Mouse (Mus musculus): ENCODE results near the gene Twf2. TPM values are rescaled to one million over a fixed set of nuclear protein-coding genes. Genes with fewer than 3 reads are reported as not detected.

Twf2 gene
- total and polyA plus RNA-seq, 3 experiments, result 75.8 to 128 (median 121) TPM

- DNase-seq, result peak; percentile 42
Observed at GRCm38 (mm10) chr9:106236156-106236817, 33.4 kb downstream of the Twf2 start.

GRCm38 (mm10) chr9:106236818-106237211 lies 33.9 kb downstream of the Twf2 start:
- DNase-seq, result no peak

- DNase-seq, result peak; percentile 51
Observed at GRCm38 (mm10) chr9:106237401-106237800, 34.5 kb downstream of the Twf2 start.

- DNase-seq, result peak; percentile 18
Observed at GRCm38 (mm10) chr9:106237878-106238277, 35.0 kb downstream of the Twf2 start.

GRCm38 (mm10) chr9:106241541-106242164 lies 38.7 kb downstream of the Twf2 start:
- no peak for DNase-seq

- DNase-seq, result peak; percentile 64
Observed at GRCm38 (mm10) chr9:106242813-106243488, 40.0 kb downstream of the Twf2 start.

GRCm38 (mm10) chr9:106249550-106249949 lies 46.6 kb downstream of the Twf2 start:
- no peak for DNase-seq

- DNase-seq, result peak; percentile 40
Observed at GRCm38 (mm10) chr9:106250245-106250644, 47.3 kb downstream of the Twf2 start.

GRCm38 (mm10) chr9:106251066-106251465 lies 48.2 kb downstream of the Twf2 start:
- DNase-seq, result peak; percentile 51

GRCm38 (mm10) chr9:106254001-106254400 lies 51.1 kb downstream of the Twf2 start:
- peak; percentile 82 for DNase-seq

GRCm38 (mm10) chr9:106258412-106258811 lies 55.5 kb downstream of the Twf2 start:
- DNase-seq, result no peak

GRCm38 (mm10) chr9:106258990-106259389 lies 56.1 kb downstream of the Twf2 start:
- DNase-seq, result no peak

- DNase-seq, result no peak
Observed at GRCm38 (mm10) chr9:106261058-106261457, 58.1 kb downstream of the Twf2 start.

GRCm38 (mm10) chr9:106261491-106261890 lies 58.6 kb downstream of the Twf2 start:
- no peak for DNase-seq

GRCm38 (mm10) chr9:106262075-106262474 lies 59.2 kb downstream of the Twf2 start:
- DNase-seq, result no peak

- DNase-seq, result no peak
Observed at GRCm38 (mm10) chr9:106263381-106263924, 60.5 kb downstream of the Twf2 start.

Small RNAs within 50 kb of the gene (microRNA-seq; reads per million reads assigned to microRNA genes)
- gene Mir135a-1, result 0 reads per million in 2 experiments
- gene Mirlet7g, result 110,905 to 143,569 reads per million in 2 experiments

Other genes starting within 250 kb of the Twf2 start
- 1 to 10 TPM; 1.8 to 5.8 TPM for gene Col6a5, start 242.5 kb upstream of the Twf2 start, total RNA-seq (2021)
- 0.30 and 0.36 TPM in 2 replicates for gene Col6a5, start 242.5 kb upstream of the Twf2 start, polyA plus RNA-seq (2012; rRNA removed)
- under 1 TPM; 0.14 to 0.26 TPM for gene Col6a4, start 106.3 kb upstream of the Twf2 start, total RNA-seq (2021)
- gene Col6a4, start 106.3 kb upstream of the Twf2 start, polyA plus RNA-seq (2012; rRNA removed), result 0.03 and 0.31 TPM in 2 replicates
- 1 to 10 TPM; 2.5 to 3.3 TPM for gene Glyctk, start 45.0 kb upstream of the Twf2 start, total RNA-seq (2021)
- 2.5 and 3.2 TPM in 2 replicates for gene Glyctk, start 45.0 kb upstream of the Twf2 start, polyA plus RNA-seq (2012; rRNA removed)
- gene Wdr82, start 32.2 kb upstream of the Twf2 start, total RNA-seq (2021), result 10 to 100 TPM; 66.8 to 75.8 TPM
- 50.5 and 67.4 TPM in 2 replicates for gene Wdr82, start 32.2 kb upstream of the Twf2 start, polyA plus RNA-seq (2012; rRNA removed)
- gene Ppm1m, start 3.4 kb upstream of the Twf2 start, total RNA-seq (2021), result 100 to 1,000 TPM in 1 of 2 experiments, 10 to 100 TPM in 1; 84.6 to 135 TPM
- gene Ppm1m, start 3.4 kb upstream of the Twf2 start, polyA plus RNA-seq (2012; rRNA removed), result 216 and 273 TPM in 2 replicates
- gene Tlr9, start 19.5 kb downstream of the Twf2 start, total RNA-seq (2021), result 1 to 10 TPM in 1 of 2 experiments, under 1 TPM in 1; 0.84 to 1.4 TPM
- gene Tlr9, start 19.5 kb downstream of the Twf2 start, polyA plus RNA-seq (2012; rRNA removed), result 2.5 and 2.7 TPM in 2 replicates
- gene Alas1, start 45.5 kb downstream of the Twf2 start, total RNA-seq (2021), result 1,000 to 10,000 TPM; 1,496 to 1,691 TPM
- gene Alas1, start 45.5 kb downstream of the Twf2 start, polyA plus RNA-seq (2012; rRNA removed), result 1,137 and 1,435 TPM in 2 replicates
- 1 to 10 TPM; 3.4 to 5.4 TPM for gene Poc1a, start 78.0 kb downstream of the Twf2 start, total RNA-seq (2021)
- gene Poc1a, start 78.0 kb downstream of the Twf2 start, polyA plus RNA-seq (2012; rRNA removed), result 5.4 and 7.1 TPM in 2 replicates
- gene Dusp7, start 165.5 kb downstream of the Twf2 start, total RNA-seq (2021), result 10 to 100 TPM; 12.8 to 18.7 TPM
- 40.2 and 46.7 TPM in 2 replicates for gene Dusp7, start 165.5 kb downstream of the Twf2 start, polyA plus RNA-seq (2012; rRNA removed)
- gene Rpl29, start 226.3 kb downstream of the Twf2 start, total RNA-seq (2021), result 100 to 1,000 TPM; 391 to 419 TPM
- 183 and 201 TPM in 2 replicates for gene Rpl29, start 226.3 kb downstream of the Twf2 start, polyA plus RNA-seq (2012; rRNA removed)
- gene Acy1, start 235.2 kb downstream of the Twf2 start, total RNA-seq (2021), result 10 to 100 TPM; 12.2 to 16.9 TPM
- 11.0 and 14.8 TPM in 2 replicates for gene Acy1, start 235.2 kb downstream of the Twf2 start, polyA plus RNA-seq (2012; rRNA removed)
- 10 to 100 TPM; 32.6 to 46.6 TPM for gene Abhd14b, start 244.4 kb downstream of the Twf2 start, total RNA-seq (2021)
- 144 and 175 TPM in 2 replicates for gene Abhd14b, start 244.4 kb downstream of the Twf2 start, polyA plus RNA-seq (2012; rRNA removed)
- 10 to 100 TPM; 18.8 to 25.9 TPM for gene Abhd14a, start 244.6 kb downstream of the Twf2 start, total RNA-seq (2021)
- 29.0 and 33.9 TPM in 2 replicates for gene Abhd14a, start 244.6 kb downstream of the Twf2 start, polyA plus RNA-seq (2012; rRNA removed)

Data from adrenal gland, adult 2 months (tissue).